ENCODE assay signal across 8 mouse cellular contexts in the genomic region with DNA sequence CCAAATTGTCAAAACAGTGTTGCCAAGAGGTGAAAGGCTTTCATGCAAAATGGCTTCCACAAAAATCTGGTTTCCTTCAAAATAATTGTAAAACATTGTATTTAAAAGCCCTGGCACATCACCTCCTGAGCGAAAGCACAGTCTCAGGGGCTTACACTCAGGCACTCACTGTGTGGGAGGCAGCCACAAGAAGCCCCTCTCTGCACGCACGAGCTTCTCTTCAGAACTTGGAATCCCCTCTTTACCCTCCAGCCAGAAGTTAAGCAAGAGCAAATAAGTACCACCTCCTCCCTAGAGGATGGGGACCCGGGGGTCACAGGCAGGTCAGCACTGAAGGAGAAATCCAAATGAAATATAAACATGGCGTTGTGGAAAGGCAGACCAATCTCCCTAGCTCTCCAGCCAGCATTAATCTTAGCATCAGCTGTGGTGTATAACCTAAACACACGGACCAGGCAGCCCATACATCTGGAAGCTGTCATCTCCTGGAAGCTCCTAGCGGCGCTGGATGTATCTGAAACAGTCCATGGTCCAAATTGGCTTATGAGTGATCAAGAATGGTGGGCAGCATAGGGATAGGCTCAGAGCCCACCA. TPM values are rescaled to one million over a fixed set of nuclear protein-coding genes. Genes with fewer than 3 reads are reported as not detected.
DNase-seq lines count a peak whose midpoint lies in the region; ATAC-seq lines count a peak whose summit lies in the region.

No protein-coding gene starts in this region.

- H3K4me3 ChIP-seq in heart, embryonic 13.5 days, result no peak overlapping the region
- H3K4me3 ChIP-seq in hindbrain, embryonic 11.5 days (ENCODE audit: low read depth, low read length), result peak overlapping the region; percentile 12

- peak overlapping the region; percentile 34 for H3K4me2 ChIP-seq in heart, embryonic 13.5 days
- H3K4me2 ChIP-seq in hindbrain, embryonic 11.5 days (replicated peaks; ENCODE audit: low read depth, low read length), result peak overlapping the region; percentile 21

- peak overlapping the region; percentile 53 for H3K27ac ChIP-seq in heart, embryonic 13.5 days (replicated peaks)
- peak overlapping the region; percentile 49; the same call in 1 of the 2 replicates for H3K27ac ChIP-seq in hindbrain, embryonic 11.5 days (ENCODE audit: low read depth, low read length)

- H3K27me3 ChIP-seq in heart, embryonic 13.5 days (replicated peaks), result no peaks in the 10 kb centered on the region
- H3K27me3 ChIP-seq in hindbrain, embryonic 11.5 days (ENCODE audit: control insufficient read depth, insufficient read depth, low read length), result no peaks in the 10 kb centered on the region

- DNase-seq in heart, adult 9 months (ENCODE audit: low spot score in 2 of 2), result no peak
- peak; percentile 39 for DNase-seq in NIH3T3 (ENCODE audit: low read depth)
- DNase-seq in hindbrain, embryonic 11.5 days (ENCODE audit: low spot score), result no peak
- DNase-seq in mesoderm, embryonic 11.5 days (ENCODE audit: low read depth, low spot score), result peak; percentile 65
- no peak for DNase-seq in spleen, postnatal 14 days (ENCODE audit: low spot score in 2 of 2)
- no peak for DNase-seq in left cerebral cortex, postnatal 4 days
- no peak for DNase-seq in kidney, adult 9 months

- no peaks in the 10 kb centered on the region for H3K9me3 ChIP-seq in heart, embryonic 13.5 days
- H3K9me3 ChIP-seq in hindbrain, embryonic 11.5 days (ENCODE audit: control insufficient read depth, low read length), result no peaks in the 10 kb centered on the region

- no peak overlapping the region for H3K9ac ChIP-seq in heart, embryonic 13.5 days
- H3K9ac ChIP-seq in hindbrain, embryonic 11.5 days (ENCODE audit: low read depth, low read length), result peak overlapping the region; percentile 11; the same call in 1 of the 2 replicates

- intact Hi-C loops in left cerebral cortex, postnatal 4 days (cut with DNase I), result no loop called here

- 32% methylated on average over 8 of the region's 8 CpGs for WGBS in heart, embryonic 13.5 days
- 32% methylated on average over 8 of the region's 8 CpGs for WGBS in hindbrain, embryonic 11.5 days

- peaks cover 90% of the 10 kb centered on the region for H3K4me1 ChIP-seq in heart, embryonic 13.5 days
- H3K4me1 ChIP-seq in hindbrain, embryonic 11.5 days (replicated peaks; ENCODE audit: control insufficient read depth, insufficient read depth, low read length), result peaks cover 22% of the 10 kb centered on the region

- peaks cover 13% of the 10 kb centered on the region for H3K36me3 ChIP-seq in heart, embryonic 13.5 days
- H3K36me3 ChIP-seq in hindbrain, embryonic 11.5 days (ENCODE audit: control insufficient read depth, insufficient read depth, low read length), result no peaks in the 10 kb centered on the region

- ATAC-seq in heart, embryonic 13.5 days (ENCODE audit: extremely low read depth, insufficient number of reproducible peaks, low FRiP score, low TSS enrichment), result no peak
- ATAC-seq in hindbrain, embryonic 11.5 days (ENCODE audit: low FRiP score), result no peak

RNA-seq across cellular contexts. Expression of gene Ptch1, which starts 15.0 kb away (rescaled TPM):
- 6.4 and 6.8 TPM in 2 replicates for polyA plus RNA-seq in heart, embryonic 13.5 days (2015; fragmentation: Nextera tagmentation; extraction: Ambion mirVana)
- polyA plus RNA-seq in hindbrain, embryonic 11.5 days (2014; fragmentation: Nextera tagmentation; extraction: Ambion mirVana), result 19.5 and 28.4 TPM in 2 replicates
- total RNA-seq in left cerebral cortex, postnatal 4 days (2021), result 10 to 100 TPM; 37.5 to 40.9 TPM

Comparison
In these comparisons a context has a peak if more than half of its experiments do, and no peak if none do; other contexts are left out.
1. DNase-seq: peak in NIH3T3 (single experiment) and mesoderm, embryonic 11.5 days (single experiment); none in heart, adult 9 months (0 of 2), hindbrain, embryonic 11.5 days (single experiment), spleen, postnatal 14 days (0 of 2), left cerebral cortex, postnatal 4 days (single experiment) and kidney, adult 9 months (single experiment).